Mouse (Mus musculus): Measurements from ENCODE around the gene Lamtor2.

Lamtor2 gene

GRCm38 (mm10) chr3:88568615-88569014 lies 15.7 kb upstream of the Lamtor2 start:
- DNase-seq (ENCODE audit: low spot score in 2 of 2), result no peak

GRCm38 (mm10) chr3:88567892-88568291 lies 15.0 kb upstream of the Lamtor2 start:
- DNase-seq (ENCODE audit: low spot score in 2 of 2), result no peak

GRCm38 (mm10) chr3:88566536-88567061 lies 13.7 kb upstream of the Lamtor2 start:
- no peak for DNase-seq (ENCODE audit: low spot score in 2 of 2)

- no peak for DNase-seq (ENCODE audit: low spot score in 2 of 2)
Measured at GRCm38 (mm10) chr3:88566116-88566515, 13.2 kb upstream of the Lamtor2 start.

GRCm38 (mm10) chr3:88563966-88564365 lies 11.1 kb upstream of the Lamtor2 start:
- DNase-seq (ENCODE audit: low spot score in 2 of 2), result no peak

GRCm38 (mm10) chr3:88563442-88563841 lies 10.6 kb upstream of the Lamtor2 start:
- no peak for DNase-seq (ENCODE audit: low spot score in 2 of 2)

- DNase-seq (ENCODE audit: low spot score in 2 of 2), result no peak
Measured at GRCm38 (mm10) chr3:88561989-88562388, 9.1 kb upstream of the Lamtor2 start.

- no peak for DNase-seq (ENCODE audit: low spot score in 2 of 2)
Measured at GRCm38 (mm10) chr3:88559596-88559995, 6.7 kb upstream of the Lamtor2 start.

- DNase-seq (ENCODE audit: low spot score in 2 of 2), result no peak
Measured at GRCm38 (mm10) chr3:88556616-88557015, 3.7 kb upstream of the Lamtor2 start.

- no peak for DNase-seq (ENCODE audit: low spot score in 2 of 2)
Measured at GRCm38 (mm10) chr3:88555731-88556130, 2.9 kb upstream of the Lamtor2 start.

- no peak for DNase-seq (ENCODE audit: low spot score in 2 of 2)
Measured at GRCm38 (mm10) chr3:88555069-88555605, 2.3 kb upstream of the Lamtor2 start.

- peak in 1 of 2 experiments; percentile 47 for DNase-seq (ENCODE audit: low spot score in 2 of 2)
Measured at GRCm38 (mm10) chr3:88553880-88554586, 1.2 kb upstream of the Lamtor2 start.

GRCm38 (mm10) chr3:88553525-88553879 lies 628 bp upstream of the Lamtor2 start, which contains the start of gene Ubqln4:
Gene Ubqln4 (plus strand): TSS chr3:88553758.
- peak; percentile 83 to 89 for DNase-seq (ENCODE audit: low spot score in 2 of 2)

GRCm38 (mm10) chr3:88552082-88552645 lies 710 bp downstream of the Lamtor2 start:
- no peak for DNase-seq (ENCODE audit: low spot score in 2 of 2)

GRCm38 (mm10) chr3:88551586-88551985 lies 1.3 kb downstream of the Lamtor2 start:
- DNase-seq (ENCODE audit: low spot score in 2 of 2), result no peak

GRCm38 (mm10) chr3:88548180-88548917 lies 4.5 kb downstream of the Lamtor2 start, which contains the start of gene Rab25:
Gene Rab25 (minus strand): TSS chr3:88548300.
- DNase-seq (ENCODE audit: low spot score in 2 of 2), result no peak

GRCm38 (mm10) chr3:88546674-88547418 lies 6.0 kb downstream of the Lamtor2 start:
- DNase-seq (ENCODE audit: low spot score in 2 of 2), result no peak

- DNase-seq (ENCODE audit: low spot score in 2 of 2), result peak; percentile 60 to 61
Measured at GRCm38 (mm10) chr3:88544955-88545591, 7.8 kb downstream of the Lamtor2 start.

GRCm38 (mm10) chr3:88544514-88544913 lies 8.4 kb downstream of the Lamtor2 start:
- DNase-seq (ENCODE audit: low spot score in 2 of 2), result no peak

GRCm38 (mm10) chr3:88543651-88544410 lies 9.0 kb downstream of the Lamtor2 start:
- peak in 1 of 2 experiments; percentile 33 for DNase-seq (ENCODE audit: low spot score in 2 of 2)

Data from spleen, postnatal 36 days (tissue).